Mouse (Mus musculus) ES-E14 (cell line): Measurements from ENCODE around the gene Nipal4.

Source experiments
- MAFK ChIP-seq: IDR thresholded peaks from 2 replicates; pipeline ENCODE4 v1.6.1; 2014; ENCODE audit warnings: mild to moderate bottlenecking, low read depth, low read length, inconsistent platforms; ENCODE audit not compliant: insufficient read depth
- ZC3H11A ChIP-seq: IDR thresholded peaks from 2 replicates; pipeline ENCODE4 v1.6.1; 2012; ENCODE audit warnings: low read depth, mild to moderate bottlenecking, inconsistent platforms, low read length, borderline replicate concordance

DNA sequence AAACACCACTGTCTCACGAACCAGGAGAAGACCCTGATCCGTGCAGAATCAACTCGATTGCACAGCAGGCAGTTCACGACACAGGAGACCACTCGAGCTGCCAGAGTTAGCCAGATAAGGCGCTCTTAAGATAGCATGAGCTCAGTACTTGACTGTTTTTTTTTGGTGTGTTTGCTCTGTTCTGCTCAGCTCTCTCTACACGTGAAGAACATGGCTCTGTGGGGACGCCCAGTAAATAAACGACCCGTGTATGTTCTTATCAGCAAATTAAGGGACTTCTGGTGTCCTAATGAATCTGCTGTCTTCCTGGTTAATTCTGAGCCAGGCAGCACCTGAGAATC lies 36.2 kb upstream of the Nipal4 start:
- no peak for TF ChIP-seq MAFK
- TF ChIP-seq ZC3H11A, result no peak
